Mouse (Mus musculus) liver (tissue): Measurements from ENCODE around the gene Jam3.

Experiments used
- DNase-seq: peaks from one replicate; pipeline ENCODE4 v3.0.0-alpha.2; 2020; ENCODE audit warnings: mixed read lengths

The Jam3 gene

GRCm38 (mm10) chr9:27109533-27110514 lies 45.4 kb downstream of the Jam3 start:
- DNase-seq, result peak; percentile 58

DNA sequence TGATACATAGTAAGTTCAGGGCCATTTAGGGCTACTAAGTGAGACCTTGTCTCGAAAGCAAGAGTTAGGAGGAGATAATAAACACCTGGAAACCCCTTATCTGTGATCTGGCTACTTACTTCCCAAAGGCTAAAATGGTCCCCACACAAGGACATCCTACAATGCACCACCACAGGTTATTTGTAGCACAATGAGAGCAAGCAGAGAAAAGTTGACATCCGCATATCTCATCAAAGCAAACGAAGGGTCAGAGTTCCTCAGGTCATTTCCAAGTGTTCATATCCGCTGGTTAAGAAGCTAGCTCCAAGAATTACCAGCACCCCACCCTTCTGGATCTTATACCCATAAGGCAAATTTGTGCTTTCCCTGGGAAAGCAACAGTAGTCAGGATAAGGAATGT lies 46.8 kb downstream of the Jam3 start:
- no peak for DNase-seq

GRCm38 (mm10) chr9:27106081-27106480 lies 49.1 kb downstream of the Jam3 start:
- DNase-seq, result no peak

DNA sequence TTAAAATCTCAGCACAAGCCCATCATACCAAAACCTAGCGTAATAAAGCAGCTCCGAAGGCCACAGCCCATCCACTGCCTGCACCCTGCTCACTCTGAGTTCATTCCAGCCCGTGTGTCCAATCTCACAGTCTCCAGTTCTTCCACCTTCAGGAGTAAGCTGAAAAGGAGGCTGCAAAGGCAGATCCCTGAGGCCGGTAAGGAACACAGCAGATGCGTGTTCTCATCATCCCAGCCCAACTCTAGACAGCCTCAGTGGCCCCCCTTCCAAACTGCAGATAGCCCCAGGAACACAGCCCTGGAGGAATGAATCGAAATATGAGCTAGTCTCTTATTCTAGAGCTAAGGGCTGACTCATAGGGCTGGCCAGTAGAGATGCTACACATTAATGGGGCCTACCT lies 53.8 kb downstream of the Jam3 start:
- no peak for DNase-seq

- no peak for DNase-seq
Measured at GRCm38 (mm10) chr9:27099474-27099873, 55.7 kb downstream of the Jam3 start.

GRCm38 (mm10) chr9:27098557-27098956 lies 56.7 kb downstream of the Jam3 start:
- DNase-seq, result no peak

DNA sequence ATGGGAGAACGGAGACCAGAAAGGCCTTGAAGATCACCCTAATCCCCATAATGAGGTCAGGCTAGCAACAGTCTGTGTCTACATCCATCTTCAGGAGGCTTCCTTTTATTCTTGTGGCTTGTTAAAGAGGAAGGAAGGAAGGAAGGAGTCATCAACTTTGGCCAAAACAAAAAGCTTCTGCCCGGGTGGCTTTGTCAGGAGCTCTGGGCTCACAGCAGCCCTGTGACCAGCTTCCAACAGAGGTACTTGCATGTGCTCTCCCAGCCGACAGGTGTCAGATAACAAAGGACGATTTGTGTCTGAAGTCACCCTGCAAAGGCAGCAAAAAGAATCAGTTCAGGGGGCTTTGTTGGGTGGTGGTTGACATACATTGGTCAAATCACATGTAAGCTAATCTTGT lies 57.1 kb downstream of the Jam3 start:
- DNase-seq, result no peak

DNA sequence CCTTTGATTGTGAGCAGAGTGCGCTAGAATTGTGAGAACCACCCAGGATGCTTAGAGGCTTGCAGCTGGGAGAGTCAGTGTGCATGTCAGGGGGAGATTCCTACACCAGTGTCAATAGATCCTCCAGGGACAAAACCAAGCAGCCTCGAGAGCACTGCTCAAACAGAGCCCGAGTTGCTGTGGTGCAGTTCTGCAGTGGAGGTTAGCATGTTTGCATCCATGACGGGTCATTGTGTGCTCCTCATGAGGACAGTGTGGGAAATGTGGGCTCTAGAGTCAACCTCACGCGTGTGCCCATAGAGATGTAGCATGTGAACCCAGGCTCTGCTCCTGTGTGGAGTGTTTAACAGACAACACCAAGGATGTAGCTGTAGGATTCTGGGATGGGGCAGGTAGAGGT lies 62.3 kb downstream of the Jam3 start:
- no peak for DNase-seq

- no peak for DNase-seq
Measured at GRCm38 (mm10) chr9:27090801-27091775, 64.1 kb downstream of the Jam3 start.

- no peak for DNase-seq
Measured at GRCm38 (mm10) chr9:27090134-27090533, 65.1 kb downstream of the Jam3 start.

GRCm38 (mm10) chr9:27087402-27087801 lies 67.8 kb downstream of the Jam3 start:
- DNase-seq, result no peak

DNA sequence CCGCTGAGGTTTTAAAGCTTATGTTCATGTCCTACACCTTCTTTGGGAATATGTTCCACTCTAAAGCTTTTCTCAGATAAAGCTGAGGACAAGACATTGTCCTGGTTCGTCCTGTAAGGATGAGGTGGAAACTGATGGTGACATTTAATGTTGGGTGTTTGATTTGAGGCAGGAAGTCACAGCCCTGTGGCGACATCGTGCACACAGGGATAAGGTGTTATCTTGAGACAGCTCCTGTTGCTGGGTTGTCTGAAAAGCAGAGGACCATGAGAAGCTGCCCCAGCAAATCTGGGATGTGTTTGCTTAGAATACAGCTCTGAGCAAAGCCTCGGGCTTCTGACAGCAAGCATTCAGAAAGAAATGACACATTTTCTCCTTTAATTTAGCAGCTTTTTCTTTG lies 69.0 kb downstream of the Jam3 start:
- DNase-seq, result no peak

DNA sequence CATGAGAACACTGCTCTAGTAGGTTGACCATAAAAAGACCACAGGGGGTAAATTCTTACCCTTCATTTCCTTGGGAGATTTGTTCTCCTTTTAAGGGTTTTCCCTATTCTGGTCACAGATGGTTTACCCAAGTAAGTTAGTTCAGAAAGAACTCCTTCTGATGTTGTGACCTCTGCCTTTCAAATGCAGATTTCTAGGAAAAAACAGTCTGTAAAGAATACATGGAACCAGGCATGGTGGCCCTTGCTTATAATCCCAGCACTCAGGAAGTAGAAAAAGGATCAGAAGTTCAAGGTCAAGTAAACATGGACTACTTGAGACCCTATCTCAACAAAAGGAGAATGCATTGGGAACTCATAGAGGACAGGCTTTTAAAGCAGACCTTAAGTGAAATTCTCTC lies 79.4 kb downstream of the Jam3 start:
- no peak for DNase-seq

DNA sequence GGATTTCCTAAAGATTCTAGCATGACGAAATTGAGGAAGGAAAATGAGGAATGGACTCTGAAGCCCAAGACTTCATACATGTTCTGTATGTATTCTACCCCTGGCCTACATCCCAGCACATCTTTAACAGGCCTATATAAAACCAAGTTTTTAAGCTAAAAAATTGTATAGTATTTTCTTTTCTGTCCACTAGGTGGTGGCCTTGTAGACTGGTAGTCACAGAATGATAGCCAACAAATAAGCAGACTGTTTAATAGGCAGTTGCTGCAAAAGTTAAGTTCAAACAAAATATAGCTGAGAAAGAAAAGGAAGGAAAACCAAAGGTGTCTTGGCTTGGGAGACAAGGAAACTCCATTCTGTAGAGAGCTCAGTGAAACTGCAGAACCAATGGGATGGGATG lies 80.5 kb downstream of the Jam3 start:
- no peak for DNase-seq

- no peak for DNase-seq
Measured at GRCm38 (mm10) chr9:27070895-27071294, 84.3 kb downstream of the Jam3 start.

DNA sequence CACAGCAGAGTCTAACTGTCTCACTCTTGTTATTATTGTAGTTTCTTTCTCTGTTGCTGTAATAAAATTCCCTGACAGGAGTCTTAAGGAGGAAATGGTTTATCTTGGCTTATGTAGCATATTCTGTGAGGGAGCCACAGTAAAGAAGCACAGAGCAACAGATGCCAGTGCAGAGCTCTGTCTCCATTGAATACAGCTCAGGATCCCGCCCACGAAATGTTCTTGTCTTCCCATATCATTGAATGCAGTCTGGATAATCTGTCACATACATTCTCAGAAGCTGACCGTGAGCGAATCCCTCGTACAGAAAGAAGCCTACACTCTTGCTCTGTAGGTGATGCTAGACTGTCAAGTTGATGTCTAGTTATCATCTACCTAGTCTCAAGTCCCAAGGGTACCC lies 96.9 kb downstream of the Jam3 start:
- no peak for DNase-seq

- DNase-seq, result no peak
Measured at GRCm38 (mm10) chr9:27049492-27049891, 105.7 kb downstream of the Jam3 start.
